Mouse (Mus musculus) spleen, postnatal 10 days (tissue): ENCODE results near the gene L3mbtl1.

Source experiments
- DNase-seq, 2 experiments: peaks; one replicate each; pipeline ENCODE4 v3.0.0; 2021 to 2022; ENCODE audit warnings: low spot score in 2 of 2

L3mbtl1 gene

GRCm38 (mm10) chr2:162943931-162944330 is 659 bp downstream of the L3mbtl1 start:
- DNase-seq: no peak

DNA sequence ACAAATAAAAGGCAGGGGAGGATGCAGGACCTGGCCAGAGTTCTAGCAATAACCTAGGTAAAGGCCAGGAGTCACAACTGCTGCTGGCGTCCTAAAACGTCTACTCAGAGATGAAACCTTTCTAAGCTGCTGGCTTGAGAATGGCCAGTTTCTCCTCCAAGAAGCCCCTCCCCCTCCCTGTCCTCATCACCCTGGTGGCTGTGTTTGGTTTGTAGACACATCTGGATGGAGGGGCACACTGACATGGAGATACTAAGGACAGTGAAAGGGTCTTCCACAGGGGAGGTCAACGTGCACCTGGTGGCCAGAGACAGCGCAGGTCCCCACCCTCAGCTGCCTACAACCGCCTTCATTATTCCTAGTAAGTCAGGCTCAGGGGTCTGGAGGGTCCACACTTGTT is 3.7 kb downstream of the L3mbtl1 start:
- DNase-seq: no peak

GRCm38 (mm10) chr2:162947736-162948135 is 4.5 kb downstream of the L3mbtl1 start:
- no peak for DNase-seq

- no peak for DNase-seq
These were observed 4.9 kb downstream of the L3mbtl1 start for GRCm38 (mm10) chr2:162948221-162948620.

DNA sequence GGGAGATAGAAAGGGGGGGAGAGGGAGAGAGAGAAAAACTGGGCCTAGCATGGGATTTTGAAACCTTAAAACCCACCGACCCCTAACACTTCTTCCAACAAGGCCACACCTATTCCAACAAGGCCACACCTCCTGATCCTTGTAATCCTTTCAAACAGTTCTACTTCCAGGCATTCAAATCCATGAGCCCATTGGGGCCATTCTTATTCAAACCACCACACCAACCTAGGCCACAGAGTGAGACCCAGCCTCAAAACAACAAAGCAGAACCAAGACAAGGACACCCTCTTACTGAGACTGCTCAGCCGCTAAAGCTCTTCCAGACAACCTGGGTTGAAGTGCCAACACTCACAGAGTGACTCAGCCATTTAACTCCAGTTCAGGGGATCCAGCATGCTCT is 7.5 kb downstream of the L3mbtl1 start:
- no peak for DNase-seq

DNA sequence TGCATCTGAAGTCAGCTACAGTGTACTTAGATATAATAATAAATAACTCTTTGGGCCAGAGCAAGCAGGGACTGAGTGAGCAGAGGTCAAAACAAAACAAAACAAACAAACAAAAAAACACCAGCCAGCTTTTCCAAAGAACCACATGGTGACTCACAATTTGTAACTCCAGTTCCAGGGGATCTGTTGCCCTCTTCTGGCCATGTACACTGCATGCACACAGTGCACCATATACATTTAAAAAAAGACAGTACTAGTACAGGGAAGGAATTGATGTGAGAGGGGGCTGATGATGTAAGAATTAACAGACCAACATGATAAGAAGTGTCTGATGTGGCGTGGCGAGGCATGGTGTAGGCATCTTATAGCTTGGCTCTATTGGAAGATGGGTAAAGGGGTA is 13.6 kb downstream of the L3mbtl1 start:
- DNase-seq: no peak

DNA sequence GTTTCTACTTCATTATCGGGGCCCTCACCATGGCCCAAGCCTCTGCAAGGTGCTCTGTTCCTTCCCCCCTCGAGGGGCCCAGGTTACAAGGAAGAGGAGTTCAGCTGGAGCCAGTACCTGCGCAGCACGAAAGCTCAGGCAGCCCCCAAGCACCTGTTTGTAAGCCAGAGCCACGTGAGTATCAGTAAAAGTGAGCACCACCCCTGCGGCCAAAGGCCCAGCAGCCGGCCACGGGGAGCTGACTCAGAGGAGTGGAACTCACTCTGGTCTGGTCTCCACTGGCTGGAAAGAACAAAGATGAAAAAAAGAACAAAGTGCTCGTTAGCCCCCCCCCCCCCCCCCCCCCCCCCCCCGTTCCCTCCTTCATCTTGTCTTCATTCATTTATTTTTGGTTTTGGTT is 18.0 kb downstream of the L3mbtl1 start:
- DNase-seq: no peak

DNA sequence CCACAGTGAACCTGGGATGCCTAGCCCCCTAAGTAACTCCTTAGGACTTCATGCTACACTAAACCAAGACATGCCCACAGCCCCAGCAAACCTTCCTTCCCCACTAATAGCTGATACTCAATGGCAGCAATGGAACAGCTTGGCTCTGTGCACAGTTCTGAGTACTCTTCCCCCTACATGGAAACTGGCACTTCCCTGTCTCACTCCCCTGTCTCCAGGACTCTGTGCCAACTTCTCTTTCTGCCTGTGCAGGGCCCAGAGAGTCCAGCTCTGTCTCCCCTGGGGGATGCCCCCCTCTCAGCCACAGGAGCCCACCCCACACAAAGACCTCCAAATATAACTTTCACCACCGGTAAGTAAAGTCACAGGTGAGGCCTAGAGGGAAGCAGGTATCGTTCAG is 23.5 kb downstream of the L3mbtl1 start:
- no peak for DNase-seq

DNA sequence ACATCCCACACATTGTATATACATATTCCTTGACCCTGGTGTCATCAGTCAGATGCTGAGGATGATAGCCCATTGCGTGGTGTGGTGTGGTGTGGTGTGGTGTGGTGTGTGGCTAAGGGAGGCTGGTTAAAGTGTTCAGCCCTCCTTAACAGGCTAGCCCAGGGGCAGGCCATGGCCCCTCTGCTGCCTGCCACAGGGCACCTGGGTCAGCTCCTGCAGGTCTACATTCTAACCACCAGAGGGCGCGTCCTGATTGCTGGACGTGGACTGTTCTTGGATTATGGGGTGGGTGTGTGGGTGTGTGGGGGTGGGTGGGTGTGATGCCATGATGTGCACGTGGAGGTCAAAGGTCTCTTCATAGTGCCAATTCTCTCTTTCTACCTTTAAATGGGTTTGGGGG is 25.1 kb downstream of the L3mbtl1 start:
- DNase-seq: peak; percentile 26 to 54

- no peak for DNase-seq
These were observed 25.8 kb downstream of the L3mbtl1 start for GRCm38 (mm10) chr2:162969101-162969500.

DNA sequence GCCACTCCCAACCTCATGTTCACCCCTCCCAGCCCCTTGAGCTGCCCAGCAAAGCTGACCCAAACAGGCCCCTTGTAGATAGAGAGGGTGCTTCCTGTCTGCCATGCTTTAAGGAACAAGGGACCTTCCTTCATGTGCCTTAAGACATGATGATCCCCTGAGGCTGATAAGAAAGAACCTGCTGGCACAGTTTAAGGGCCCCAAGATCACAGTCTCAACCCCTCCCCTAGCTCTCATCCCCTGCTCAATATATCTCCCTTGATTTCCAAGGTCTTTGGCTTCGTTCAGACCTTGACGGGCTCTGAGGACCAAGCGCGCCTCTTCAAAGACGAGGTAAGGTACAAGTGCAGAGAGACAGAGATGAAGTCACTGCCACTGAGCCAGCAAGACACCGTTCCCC is 27.6 kb downstream of the L3mbtl1 start:
- no peak for DNase-seq

GRCm38 (mm10) chr2:162972752-162973151 is 29.5 kb downstream of the L3mbtl1 start:
- DNase-seq: no peak

GRCm38 (mm10) chr2:162973206-162973605 is 29.9 kb downstream of the L3mbtl1 start:
- DNase-seq: no peak

GRCm38 (mm10) chr2:162973637-162974036 is 30.4 kb downstream of the L3mbtl1 start:
- DNase-seq: no peak

DNA sequence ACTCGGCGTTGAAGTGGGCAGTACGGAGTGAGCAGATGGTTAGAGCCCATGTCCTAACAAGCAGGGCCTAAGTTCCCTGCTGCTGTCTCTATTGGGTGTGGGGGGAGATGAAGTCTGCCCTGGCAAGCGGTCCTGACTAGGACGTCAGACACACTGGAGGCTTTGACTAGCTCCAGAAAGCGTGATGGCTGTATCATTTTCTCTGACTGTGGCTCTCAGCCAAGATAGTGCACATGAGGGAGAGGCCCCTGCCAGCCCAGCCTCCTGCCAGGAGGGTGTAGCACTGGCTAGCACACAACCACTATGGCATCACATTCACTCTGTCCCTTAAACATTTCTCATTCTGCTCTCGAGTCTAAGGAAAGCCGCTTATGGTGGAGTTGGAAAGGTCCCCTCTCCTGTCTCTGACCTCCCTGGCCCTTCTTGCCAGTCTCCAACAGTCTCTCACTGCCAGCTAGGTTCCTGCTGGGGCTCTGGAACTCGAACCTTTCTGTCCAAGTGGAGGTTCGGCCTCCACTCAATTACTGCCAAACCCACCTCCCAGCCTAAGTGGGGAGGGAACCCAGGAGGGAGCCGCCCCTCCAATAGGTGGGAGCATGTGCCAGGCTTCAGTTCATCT is 32.0 kb downstream of the L3mbtl1 start:
- DNase-seq: no peak

- DNase-seq: no peak
These were observed 32.7 kb downstream of the L3mbtl1 start for GRCm38 (mm10) chr2:162976001-162976400.

GRCm38 (mm10) chr2:162984381-162984780 is 41.1 kb downstream of the L3mbtl1 start:
- no peak for DNase-seq

DNA sequence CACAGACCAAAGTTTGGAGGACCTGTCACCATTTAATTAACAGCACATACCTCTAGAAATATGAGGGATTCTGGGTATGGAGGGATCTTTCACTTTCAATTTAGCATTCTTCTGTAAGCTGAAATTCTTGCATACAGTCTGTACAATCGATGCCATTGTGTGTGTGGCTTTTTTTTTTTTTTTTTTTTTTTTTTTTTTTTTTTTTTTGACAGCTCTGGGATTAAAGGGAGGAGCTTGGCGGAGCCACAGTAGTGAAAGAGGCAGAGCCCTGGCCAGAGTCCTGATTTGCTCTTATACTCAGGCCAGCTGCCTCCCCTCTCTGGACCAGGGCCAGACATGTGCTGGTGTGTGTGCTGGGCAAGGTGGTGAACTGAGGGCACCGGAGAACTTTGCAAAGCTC is 42.7 kb downstream of the L3mbtl1 start:
- no peak for DNase-seq

DNA sequence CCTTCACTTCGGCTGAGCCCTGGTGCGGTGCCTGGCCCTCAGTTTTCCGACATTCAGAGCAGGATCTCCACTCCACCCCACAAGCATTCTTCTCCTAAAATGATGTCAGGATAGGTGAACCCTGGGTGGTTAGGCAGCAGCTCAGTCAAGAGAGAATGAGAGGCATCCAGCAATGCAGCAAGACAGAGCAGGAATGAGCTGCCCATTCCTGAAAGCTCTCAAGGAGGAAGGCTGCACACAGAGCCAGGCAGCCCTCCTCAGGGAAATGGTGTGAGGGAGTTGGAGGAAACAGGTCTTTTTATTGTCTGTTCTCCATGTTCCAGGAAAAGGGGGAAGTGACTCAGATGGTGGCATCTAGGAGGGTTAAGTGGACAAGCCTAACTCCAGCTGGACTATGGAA is 43.5 kb downstream of the L3mbtl1 start:
- no peak for DNase-seq

DNA sequence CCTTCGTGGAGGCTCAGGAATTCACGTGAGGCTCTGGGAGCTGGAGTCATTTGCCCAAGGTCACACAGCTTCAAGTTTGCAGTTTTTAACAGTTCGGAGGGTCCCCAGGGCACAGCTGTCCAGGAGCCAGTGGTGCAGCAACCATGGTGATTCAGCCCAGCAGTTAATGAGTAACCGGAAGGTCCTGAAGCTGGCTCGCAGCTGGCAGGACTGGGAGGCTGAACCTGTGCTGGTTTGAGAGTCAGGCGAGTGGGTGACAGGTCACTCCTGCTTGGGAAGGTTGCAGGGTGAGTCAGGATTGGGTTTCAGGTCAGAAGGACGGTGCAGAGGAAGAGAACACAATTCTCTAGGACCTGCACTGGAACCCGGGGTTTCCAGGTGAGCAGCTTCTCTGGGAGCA is 43.9 kb downstream of the L3mbtl1 start, which contains the start of gene Sgk2:
TSS of gene Sgk2 (plus strand) at position 113 of the 400 bp plus-strand sequence.
- DNase-seq: no peak

GRCm38 (mm10) chr2:162988235-162988634 is 45.0 kb downstream of the L3mbtl1 start:
- no peak for DNase-seq

- no peak for DNase-seq
These were observed 48.3 kb downstream of the L3mbtl1 start for GRCm38 (mm10) chr2:162991394-162992083.

DNA sequence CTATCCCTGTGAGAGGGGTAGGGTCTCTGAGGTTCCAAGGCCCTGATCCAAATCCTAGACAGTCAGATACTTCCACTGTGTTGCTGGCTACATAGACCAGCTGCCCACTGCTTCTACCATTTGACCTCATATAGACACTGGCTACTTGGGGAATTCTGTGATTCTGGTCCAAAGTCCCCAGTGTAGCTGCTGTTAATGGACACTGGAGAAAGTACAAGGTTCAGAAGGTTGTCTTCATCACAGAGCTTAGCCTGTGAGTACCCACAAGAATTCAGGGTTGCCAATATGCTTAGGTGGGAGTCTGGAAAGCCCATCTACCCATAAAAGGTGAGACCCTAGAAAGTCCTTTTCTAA is 48.8 kb downstream of the L3mbtl1 start:
- DNase-seq: no peak
